Mouse (Mus musculus) myocyte (in vitro differentiated cells): Measurements from ENCODE around the gene Rpl31.

Source experiments
- MAX ChIP-seq: IDR thresholded peaks from one replicate; pipeline ENCODE4 v1.6.1; 2011; ENCODE audit warnings: low read depth, mild to moderate bottlenecking, control low read depth
- MYOG ChIP-seq, 3 experiments: IDR thresholded peaks; one replicate each; pipeline ENCODE4 v1.6.1; 2011; ENCODE audit warnings: control low read depth in 2 of 3, low read depth in 2 of 3, mild to moderate bottlenecking in 2 of 3; ENCODE audit not compliant: insufficient read length in 2 of 3, control insufficient read depth in 1 of 3, insufficient read depth in 1 of 3
- POLR2A ChIP-seq: IDR thresholded peaks from one replicate; pipeline ENCODE4 v1.6.1; 2011; ENCODE audit warnings: low read depth, mild to moderate bottlenecking, control low read depth, moderate library complexity; ENCODE audit not compliant: insufficient read length
- USF1 ChIP-seq: IDR thresholded peaks from one replicate; pipeline ENCODE4 v1.6.1; 2011; ENCODE audit warnings: low read depth, mild to moderate bottlenecking, control low read depth, moderate library complexity

- TF ChIP-seq POLR2A: no peak
- no peak for TF ChIP-seq MYOG (IDR thresholded peaks at IDR 0.05; ENCODE audit: control insufficient read depth in 1 of 3, insufficient read depth in 1 of 3, insufficient read length in 2 of 3, low read depth in 2 of 3)
- no peak for TF ChIP-seq MAX
- TF ChIP-seq USF1: no peak
Observed at GRCm38 (mm10) chr1:39365562-39365961, 2.1 kb upstream of the Rpl31 start.
